Mouse (Mus musculus): ENCODE results near the gene Sfxn3.
"Not testable (repeated sequence)": the region's sequence is repeated elsewhere in the genome, so short reads cannot be mapped to it uniquely, and the experiment has no call there.

The Sfxn3 gene

DNA sequence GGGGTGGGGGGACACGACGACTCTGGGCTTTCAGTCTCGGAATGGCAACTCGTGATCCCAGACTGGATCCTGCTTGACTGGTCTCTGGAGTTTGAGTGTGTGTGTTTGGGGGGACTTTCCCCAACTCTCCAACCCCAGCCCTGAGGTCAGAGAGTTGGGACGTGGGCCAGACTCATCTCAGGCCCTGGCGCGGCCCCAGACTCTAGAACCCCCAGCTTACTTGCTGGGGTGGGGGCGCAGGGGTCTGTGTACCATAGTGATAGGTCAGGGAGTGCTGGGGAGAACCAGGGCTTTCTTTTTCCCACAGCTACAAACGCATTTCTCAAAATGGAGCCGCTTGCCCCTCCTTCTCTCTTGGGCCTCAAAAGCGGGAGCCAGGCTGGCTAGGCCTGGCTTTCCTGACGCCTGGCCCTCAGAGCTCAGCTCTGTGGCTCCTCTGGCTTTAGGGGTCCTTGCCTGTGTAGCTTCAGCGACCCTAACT is 28.9 kb upstream of the Sfxn3 start:
- DNase-seq (ENCODE audit: low read depth, low spot score) = no peak

DNA sequence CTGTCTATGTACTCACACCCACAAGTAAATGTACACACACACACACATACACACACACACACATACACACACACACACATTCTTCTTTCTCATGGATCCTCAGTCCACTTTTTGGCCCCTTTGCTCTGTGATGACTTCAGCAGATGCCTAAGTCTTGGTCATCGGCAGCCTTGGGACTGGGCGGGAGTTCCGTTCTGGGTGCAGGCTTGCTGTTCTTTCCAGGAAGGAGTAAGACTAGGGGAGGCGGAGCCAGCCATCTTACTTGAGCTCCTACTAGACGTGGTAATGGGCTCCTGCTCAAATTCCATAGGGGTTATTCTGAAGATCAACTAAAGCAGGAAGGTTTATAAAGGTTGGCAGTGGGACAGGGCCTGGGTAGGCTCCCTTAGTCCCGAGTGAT is 27.0 kb upstream of the Sfxn3 start:
- DNase-seq (ENCODE audit: low read depth, low spot score) = no peak

DNA sequence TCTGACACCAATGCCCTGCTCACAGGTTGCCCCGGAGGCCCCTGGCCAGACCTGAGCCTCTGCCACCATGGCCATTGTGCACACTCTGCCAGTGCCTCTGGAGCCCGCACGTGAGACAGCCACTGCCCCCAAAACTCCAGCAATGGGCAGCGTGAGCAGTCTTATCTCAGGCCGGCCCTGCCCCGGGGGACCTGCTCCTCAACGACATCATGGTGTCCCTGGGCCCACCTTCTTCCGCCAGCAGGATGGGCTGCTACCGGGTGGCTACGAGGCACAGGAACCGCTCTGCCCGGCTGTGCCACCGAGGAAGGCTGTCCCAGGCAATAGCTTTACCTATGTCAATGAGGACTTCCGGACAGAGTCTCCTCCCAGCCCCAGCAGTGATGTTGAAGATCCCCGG is 25.9 kb upstream of the Sfxn3 start:
- no peak for DNase-seq (ENCODE audit: low read depth, low spot score)

DNA sequence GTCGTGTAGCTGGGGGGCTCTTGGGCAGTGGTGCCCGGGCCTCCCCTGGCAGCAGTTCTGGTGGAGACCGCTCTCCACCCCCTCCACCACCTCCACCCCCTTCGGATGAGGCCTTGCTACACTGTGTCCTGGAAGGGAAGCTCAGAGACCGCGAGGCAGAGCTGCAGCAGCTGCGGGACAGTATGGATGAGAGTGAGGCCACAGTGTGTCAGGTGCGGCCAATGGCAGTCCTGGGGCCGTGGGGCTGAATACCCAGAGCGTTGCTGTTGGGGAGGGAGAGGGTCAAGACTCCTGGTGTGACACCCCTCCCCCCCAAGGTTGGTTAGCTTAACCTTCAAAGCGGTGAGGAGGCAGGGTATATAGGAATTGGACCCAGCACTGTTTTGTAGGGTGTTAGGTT is 23.3 kb upstream of the Sfxn3 start:
- DNase-seq (ENCODE audit: low read depth, low spot score) = no peak

DNA sequence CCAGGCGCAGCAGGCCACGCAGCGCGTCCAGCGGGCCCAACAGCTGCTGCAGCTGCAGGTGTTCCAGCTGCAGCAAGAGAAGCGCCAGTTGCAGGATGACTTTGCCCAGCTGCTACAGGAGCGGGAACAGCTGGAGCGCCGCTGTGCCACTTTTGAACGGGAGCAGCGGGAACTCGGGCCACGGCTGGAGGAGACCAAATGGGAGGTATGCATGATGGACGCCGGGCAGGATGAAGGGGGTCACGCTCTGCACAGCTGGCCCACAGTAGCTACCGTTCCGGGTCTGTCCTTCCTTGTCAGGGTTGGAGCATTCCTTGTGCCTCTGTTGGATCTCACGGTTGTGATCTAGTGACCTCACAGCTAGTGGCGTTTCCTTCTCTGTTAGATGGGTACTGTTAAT is 22.5 kb upstream of the Sfxn3 start:
- DNase-seq (ENCODE audit: low read depth, low spot score) = no peak

DNA sequence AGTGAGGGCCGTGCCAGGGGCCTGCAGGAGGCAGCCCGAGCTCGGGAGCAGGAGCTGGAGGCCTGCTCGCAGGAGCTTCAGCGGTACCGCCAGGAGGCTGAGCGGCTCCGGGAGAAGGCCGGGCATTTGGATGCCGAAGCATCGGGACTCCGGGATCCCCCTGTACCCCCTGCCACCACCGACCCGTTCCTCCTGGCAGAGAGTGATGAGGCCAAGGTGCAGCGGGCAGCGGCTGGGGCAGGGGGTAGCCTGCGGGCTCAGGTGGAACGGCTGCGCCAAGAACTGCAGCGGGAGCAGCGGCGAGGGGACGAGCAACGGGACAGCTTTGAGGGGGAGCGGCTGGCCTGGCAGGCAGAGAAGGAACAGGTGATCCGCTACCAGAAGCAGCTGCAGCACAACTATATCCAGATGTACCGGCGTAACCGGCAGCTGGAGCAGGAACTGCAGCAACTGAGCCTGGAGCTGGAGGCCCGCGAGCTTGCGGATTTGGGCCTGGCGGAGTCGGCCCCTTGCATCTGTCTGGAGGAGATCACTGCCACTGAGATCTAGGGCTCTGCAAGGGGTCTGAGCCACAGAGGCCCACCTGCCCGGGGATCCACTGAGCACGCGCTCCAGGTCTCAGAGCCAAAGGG is 21.2 kb upstream of the Sfxn3 start:
- no peak for DNase-seq (ENCODE audit: low read depth, low spot score)

DNA sequence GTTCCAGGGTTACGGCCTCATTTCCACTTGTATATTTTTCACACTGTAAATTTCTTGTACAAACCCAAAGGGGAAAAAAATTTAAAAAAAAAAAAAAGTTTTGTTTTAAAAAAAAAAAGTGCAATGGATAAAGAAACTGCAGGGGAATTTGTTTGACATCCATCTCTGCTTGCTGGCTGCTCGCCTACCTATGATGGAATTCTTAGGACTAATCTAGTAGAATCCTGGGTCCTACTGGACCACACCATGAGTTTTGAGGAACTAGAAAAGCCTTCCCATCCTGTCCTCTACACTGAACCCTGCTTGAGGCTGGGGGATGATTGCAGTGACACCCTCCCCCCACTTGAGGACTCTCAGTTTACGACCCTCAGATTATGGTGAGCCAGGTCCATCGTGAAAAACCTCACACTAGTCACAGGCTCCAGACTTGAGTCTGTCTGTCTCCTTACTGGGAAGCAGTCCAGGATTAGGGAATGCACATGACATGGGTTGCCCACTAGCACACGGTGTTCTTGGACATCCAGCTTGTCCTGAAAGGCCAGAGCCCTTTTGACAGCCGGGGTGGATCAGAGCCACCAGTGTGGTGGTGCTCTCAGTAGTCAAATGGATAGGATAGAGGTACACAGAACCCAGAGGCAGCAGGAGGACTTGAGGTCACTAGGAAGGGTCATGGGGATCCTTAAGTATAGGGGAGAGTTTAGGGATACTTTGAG is 20.2 kb upstream of the Sfxn3 start:
- no peak for DNase-seq (ENCODE audit: low read depth, low spot score)

DNA sequence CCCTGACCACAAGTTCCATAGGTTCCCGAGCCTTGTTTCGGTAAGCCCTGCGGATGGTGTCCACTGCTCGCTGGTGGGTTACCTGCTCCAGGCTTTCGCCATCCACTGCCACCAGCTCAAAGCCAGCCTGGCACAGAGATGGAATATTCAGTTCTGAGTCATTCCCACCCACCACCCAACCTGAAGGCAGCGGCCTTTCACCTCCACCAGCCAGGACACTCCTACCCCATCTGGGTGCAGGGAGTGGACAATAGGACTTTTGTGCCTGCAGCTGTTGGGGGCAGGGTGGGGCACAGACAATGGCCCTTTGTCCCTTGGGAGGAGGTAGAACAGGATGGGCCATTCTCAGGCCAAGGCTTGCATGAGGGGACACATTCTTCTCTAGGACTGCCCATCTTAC is 19.5 kb upstream of the Sfxn3 start:
- DNase-seq (ENCODE audit: low read depth, low spot score) = no peak

DNA sequence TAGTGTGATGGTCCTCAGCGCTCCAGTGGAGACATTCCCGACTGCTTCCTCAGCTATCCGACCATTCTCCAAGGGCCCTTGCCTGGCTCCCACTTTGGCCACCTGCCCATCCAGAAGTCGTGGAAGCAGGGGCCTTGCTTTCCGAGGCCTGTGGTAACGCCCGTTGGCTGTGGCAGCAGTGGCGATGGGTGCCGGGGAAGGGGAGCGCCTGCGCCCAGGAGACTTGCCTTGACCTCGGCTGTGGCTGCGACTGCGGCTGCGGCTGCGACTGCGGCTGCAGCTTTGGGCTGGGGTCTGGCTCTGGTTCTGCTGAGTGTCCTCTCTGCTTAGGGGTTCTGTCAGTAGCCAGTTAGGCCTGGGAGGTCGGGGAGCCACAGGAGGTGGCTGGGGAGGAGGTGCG is 18.6 kb upstream of the Sfxn3 start:
- DNase-seq (ENCODE audit: low read depth, low spot score) = no peak

DNA sequence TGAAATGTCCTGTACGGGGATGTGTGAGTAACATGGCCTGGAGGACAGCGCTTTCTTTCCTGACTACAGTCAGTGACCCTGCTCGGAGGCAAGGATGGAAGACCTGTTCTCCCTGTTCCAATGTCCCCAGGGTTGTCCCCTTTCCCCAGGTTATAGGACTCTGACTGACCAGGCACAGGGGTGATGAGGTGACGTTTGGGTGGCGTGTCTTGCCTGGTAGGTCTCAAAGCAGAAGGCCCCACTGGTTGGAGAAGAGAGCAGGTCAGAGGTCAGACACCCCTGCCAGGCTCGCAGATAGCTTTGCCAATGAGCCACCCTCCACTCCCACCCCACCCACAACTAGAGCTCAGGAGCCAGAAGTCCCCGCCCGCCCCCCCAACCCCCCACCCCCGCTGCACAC is 17.7 kb upstream of the Sfxn3 start:
- DNase-seq (ENCODE audit: low read depth, low spot score) = no peak

DNA sequence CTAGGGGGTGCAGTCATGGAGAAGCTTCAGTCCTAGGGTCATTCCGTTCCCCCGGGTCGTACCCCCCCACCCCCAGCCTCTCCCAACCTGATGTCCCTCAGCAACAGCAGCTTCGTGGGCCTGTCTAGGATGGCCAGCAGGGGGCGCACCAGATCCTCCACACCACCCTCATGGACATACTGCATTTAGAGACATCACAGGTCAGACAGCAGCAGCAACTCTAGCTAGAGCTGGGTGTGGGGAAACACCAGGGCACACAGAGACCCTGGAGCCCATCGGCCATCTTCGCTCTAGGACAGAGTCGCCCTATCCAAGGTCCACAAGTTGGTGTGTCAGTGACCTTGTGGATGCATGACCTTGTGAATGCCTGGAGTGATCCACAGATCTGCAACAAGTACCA is 17.2 kb upstream of the Sfxn3 start:
- no peak for DNase-seq (ENCODE audit: low read depth, low spot score)

DNA sequence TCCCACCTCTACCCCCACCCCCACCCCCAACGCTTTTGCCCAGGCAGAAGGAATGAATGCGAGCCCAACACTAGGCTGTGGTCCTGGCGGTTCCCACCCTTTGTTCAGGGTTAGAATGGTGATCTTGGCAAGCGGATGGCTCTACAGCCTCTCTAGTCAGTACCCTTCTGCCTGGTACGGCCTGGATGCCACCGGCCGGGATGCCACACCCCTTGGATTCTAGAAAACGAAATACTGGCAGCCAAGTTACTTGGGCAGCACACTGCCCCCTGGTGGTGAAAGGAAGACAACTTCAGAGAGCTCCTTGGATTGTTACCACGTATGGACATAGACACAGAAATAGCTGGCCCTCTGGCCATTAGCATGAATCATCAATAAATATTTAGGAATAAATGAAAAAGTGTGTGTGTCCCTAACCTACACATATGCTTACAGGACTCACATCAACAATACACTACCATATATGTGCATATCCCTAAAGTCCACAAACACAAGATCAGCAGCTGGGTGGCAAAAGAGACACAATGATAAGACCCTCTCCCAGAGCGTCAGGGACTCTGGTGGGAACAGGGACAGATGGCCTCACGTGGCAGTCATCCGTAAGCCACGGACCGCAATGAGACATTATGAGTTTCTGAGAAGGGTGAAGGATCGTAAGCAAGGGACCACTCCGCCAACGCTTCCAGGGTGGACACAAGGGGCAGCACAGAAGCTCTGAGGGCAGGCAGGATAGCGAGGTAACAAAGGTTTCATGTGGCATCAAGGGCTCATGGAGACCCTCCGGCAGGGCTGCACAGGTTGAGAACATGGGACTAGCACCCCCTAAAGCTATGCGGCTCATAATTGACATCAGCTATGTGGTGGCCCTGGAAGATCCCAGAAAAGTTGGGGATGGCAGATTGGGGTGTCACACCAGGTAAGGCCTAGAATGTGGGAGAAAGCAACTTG is 16.3 kb upstream of the Sfxn3 start:
- DNase-seq (ENCODE audit: low read depth, low spot score) = peak; percentile 80

DNA sequence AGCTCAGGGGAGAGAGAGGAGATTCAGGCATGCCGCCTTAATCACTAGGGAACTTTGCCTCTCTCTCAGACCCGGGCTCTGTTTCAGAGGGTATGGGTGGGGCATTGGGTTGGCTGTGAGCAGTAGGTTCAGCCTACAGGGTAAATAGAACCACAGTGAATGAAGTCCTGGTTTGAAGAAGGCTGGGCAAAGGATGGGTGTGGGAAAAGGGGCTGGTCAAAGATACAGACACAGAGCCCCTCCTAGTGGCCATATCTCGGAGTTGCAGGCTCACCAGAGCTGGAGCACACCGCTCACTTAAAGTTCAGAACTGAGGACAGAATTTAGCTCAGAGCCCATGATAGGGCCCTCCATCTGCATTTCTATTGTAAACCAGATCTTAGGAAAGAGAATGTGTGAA is 15.5 kb upstream of the Sfxn3 start:
- DNase-seq (ENCODE audit: low read depth, low spot score) = no peak

DNA sequence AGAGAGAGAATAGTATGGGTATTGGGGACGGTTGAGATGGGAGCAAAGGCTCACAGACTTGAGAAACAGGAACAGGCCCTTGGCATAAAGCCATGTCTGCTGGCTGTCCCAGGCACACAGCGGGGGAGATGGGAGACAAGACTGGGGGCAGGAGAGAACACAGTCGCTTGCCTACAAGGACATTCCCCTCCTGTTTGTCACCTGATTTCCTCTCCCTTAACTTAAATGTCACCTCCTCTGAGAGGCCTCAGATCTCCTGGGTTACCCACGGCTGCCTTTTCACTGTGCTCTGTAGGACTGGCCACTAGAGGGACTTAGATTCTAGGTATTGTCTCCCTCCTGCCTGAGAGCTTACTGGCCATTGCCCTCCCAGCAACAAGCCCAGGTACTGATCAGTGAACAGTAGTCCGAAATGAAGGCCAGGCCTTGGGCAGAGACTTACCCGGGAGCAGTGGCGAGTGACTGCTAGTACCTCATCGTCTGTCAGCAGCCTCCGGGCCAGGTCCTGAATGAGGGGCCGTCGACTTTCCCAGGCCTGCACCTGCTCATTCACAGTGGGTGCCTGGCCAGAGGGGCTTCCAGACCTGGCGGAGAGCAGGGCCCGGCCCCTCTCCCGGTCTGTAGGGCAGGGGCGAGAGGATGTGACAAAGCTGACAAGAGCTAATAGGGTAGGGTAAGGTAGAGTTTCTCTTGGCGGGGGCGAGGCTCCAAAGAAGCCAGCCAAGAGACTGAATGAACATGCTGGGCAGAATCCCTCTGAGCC is 14.6 kb upstream of the Sfxn3 start:
- DNase-seq (ENCODE audit: low read depth, low spot score) = no peak

DNA sequence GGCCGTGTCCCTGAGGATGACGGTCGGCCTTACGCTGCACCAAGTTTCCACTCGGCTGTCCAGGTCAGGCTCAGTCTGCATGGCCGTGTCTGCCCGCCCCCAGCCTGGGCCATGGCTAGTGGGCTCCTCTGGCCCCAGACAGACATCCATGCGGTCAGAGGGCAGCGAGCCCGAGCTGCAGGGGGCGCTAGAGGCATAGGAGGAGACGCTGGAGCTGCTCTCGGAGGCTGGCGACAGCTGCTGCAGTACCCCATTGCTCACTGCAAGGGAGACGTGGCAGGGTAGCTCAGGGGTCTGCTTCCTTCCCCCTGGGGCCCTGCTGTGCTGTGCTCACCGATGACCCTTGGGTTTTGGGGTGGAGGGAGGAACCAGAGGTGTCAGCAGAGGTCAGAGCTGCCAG is 10.4 kb upstream of the Sfxn3 start:
- DNase-seq (ENCODE audit: low read depth, low spot score) = no peak

DNA sequence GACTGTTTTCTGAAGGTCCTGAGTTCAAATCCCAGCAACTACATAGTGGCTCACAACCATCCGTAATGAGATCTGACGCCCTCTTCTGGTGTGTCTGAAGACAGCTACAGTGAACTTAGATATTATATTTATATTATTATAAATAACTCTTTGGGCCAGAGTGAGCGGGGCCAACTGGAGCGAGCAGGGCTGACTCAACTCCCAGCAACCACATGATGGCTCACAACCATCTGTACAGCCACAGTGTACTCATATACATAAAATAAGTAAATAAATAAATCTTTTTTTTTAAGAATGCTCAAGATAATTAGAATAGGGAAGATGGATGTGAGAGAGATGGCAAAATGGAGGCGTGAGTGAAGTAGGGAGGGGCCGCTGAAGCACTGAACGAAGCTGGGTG is 9.1 kb upstream of the Sfxn3 start:
- not testable (repeated sequence) for DNase-seq (ENCODE audit: low read depth, low spot score)

DNA sequence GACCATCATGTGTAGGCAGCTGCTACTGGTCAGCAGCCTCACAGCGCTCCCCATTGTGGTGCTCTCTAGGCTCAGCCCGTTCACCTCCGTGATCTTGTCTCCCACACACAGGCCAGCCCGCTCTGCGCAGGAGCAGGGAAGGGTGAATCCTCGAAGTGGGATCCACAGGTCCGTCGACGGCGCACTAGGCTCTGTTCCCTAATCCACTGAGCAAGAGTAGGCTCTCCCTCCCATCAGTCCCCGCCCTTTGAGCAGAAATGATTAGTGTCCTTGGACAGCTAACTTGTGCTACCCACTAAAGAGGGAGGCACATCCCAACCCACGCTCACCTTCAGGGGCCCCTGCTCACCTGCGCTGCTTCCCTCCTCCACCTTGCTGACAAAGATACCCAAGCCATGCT is 7.1 kb upstream of the Sfxn3 start:
- no peak for DNase-seq (ENCODE audit: low read depth, low spot score)

DNA sequence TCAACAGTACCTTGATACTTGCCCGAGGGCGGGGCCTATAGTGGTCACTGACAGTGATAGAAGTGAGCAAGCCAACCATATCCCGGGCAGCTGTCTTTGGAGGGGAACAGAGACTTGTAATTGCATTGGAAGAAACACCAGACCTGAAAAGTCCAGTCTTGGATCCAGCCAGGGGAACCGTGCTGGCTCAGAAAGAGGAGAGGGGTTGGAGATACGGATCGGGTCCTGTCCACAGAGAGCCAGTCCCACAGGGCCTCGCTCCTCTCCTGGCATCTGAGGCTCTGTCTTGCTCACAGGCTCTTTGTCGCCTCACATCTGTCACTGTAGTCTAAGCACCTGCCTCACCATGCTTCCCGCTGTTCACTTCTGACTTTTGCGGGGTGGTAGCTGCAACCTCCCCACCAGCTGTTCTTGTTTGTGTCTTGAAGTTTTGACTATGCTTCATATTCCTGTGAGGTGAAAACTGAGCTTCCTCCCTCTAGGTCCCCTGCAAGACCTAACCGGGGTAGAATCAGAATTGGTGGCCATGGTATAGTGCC is 2.8 kb upstream of the Sfxn3 start:
- DNase-seq (ENCODE audit: low read depth, low spot score) = no peak

DNA sequence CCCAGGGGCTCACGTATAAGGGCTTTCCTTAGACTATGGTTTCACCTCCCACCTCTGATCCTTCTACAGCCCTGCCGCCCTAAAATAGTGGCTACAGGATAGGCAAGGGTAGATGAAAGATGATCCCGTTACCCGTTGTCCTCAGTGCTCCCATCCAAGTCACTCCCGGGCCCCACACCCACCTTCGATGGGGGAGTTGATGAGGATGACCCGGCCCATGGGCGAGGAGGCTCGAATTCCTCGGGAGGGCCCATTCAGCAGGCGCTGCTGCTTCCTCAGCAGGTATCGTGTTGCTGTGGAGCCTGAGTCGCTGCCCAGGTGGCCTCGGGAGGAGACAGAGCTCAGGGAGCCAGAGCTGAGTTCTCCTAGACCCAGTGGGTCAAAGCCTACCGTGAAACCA is 2.1 kb upstream of the Sfxn3 start:
- DNase-seq (ENCODE audit: low read depth, low spot score) = no peak

DNA sequence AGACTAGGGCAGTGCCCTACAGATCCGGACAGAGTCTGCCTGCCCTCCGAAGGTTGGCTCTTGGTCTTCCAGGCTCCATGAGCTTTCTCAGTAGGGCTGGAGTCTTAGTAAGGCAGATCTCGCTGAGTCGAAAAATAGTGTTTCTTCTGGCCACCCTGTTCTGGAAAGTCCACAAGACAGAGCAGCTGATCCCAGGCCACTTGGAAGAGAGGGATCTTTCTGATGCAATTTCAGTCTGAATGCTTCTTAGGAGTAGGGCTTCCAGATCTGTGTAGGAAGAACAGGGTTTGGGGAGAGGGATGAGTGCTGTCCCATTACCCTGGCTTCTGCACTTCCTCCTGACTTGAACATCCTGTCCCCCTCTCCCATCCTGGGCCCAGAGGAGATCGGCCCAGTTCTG is 1.7 kb upstream of the Sfxn3 start, which contains the start of gene Pdzd7:
Gene Pdzd7 (minus strand): TSS at position 67 of the 400 bp plus-strand sequence.
- no peak for DNase-seq (ENCODE audit: low read depth, low spot score)
